Mouse (Mus musculus) neural tube, embryonic 10.5 days (tissue): Measurements from ENCODE around the gene Slc38a3.

Source experiments
- DNase-seq: peaks from one replicate; pipeline ENCODE4 v3.0.0-alpha.2; 2017; ENCODE audit warnings: low spot score; ENCODE audit errors: extremely low spot score

Slc38a3 gene

DNA sequence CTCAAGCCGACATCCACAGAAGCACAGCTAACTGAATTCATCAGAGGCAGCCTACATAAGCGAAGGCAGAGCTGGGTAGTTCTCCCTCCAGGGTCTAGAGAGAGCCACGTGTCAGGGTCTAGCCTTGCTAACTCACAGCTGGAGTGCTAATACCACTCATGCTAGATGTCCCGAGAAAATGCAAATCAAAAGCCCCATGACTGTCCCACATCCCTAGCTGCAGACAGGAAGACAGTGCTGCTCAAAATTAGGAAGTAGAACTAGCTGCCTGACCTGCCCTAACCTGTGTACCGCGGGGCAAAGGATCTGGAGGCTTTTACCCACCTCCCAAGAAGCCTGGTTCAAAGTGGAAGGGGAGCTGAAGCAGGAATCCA, 26.8 kb upstream of the Slc38a3 start:
- no peak for DNase-seq

DNA sequence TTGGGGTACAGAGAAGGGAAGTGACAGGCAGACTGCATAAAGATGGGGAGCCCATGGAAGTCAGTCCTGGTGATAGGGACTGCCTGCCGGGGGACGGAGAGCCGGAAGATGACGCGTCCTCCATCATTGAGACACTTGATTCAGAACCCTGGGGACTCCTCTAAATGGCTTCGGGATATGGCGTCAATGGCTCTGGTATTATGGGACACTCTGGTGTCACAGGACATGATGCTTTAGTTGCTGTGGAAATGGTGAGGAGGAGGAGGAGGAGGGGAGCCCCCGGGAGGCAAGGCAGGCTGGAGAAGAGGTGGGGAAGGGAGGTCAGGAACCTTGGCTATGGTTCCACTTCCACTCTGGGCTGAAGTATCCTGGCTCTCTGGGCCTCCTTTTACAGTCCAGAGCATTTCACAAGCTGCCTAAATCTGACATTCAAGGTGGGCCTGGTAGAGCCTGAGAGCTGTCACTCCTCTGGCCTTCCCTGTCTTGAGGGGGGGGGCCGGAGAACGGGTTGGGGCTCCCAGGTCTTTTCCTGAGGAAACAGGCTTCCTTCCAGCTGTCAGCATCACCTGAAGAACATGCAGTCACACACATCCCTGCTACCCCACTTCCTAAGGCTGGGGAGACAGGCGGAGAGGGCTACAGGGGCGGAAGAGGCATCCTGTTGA, 26.2 kb upstream of the Slc38a3 start:
- DNase-seq, result no peak

DNA sequence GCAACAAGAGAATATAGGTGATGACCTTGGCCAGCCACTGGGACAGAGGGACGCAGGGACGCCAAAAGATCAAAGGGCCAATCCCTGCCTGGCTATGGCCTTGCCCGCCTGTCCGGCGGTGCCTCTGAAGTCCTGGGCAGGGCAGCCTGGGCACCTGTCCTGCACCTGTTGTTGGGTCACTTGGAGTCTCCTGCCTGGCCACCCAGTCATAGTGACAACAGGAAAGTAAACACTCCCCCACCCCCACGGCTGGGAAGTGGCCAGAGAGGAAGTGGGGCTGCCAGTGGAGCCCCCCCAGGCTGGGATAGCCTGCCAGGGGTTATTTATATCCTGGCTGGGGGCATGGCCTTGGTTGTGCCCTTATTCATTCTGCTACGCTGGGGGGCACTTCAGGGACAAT, 25.3 kb upstream of the Slc38a3 start:
- DNase-seq, result no peak

DNA sequence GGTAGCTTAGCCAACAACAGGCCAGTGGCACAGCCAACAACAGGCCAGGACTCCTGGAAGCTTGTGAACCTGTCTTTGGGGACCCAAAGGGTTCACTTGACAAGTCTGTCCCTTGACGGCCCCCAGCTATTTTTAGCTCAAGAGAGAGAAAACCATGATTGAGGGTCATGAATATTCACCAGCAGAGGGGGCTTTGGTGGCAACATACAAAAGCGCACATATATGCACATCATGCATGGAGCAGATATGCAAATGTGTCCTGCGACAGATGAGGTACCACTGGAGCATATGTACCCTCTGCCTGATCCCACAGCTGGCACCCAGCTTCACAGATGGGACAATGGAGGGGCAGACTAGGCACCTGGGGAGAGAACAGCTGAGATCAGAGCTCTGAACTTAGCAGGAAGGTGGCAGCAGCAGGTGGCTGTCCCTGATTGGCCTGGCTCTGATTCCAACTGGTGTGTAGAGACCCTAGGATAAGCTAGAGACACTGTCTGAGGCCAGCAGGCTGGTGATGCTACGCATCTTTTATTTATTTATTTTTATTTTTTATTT, 24.2 kb upstream of the Slc38a3 start:
- DNase-seq, result no peak

DNA sequence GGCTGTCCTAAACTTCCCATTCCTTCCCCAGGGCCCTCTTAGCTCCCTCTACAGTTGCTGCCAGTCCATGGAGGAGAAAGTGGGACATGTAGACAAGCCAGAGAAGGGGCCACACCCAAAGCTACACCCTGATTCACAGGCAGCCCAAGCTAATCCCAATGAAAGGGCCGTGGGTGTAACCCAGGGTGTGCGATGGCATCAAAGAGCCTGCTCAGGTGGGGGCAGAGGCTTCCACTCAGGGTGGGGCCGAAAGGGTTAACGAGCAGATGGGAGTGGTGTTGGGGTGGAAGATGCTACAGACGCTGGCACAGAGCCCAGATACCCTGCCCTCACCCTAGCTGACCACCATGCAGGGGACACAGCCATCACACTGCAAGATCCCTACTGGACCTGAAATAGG, 23.5 kb upstream of the Slc38a3 start:
- no peak for DNase-seq

DNA sequence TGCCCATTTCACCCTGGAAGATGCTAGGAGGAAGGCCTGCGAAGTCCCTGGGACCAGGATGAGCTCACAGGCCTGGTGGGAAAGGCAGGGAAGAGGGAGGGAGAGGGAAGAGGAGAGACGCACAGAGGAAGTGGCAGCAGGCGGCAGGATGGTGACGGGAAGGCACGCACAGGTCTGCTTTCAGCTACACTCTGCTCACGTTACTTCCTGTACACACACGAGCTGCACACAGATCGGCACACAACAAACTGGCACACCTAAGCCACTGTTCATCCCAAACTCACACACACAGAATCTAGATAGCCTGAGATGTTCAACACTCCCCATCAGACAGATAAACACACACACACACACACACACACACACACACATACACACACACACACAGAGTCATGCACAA, 21.1 kb upstream of the Slc38a3 start:
- DNase-seq, result no peak

DNA sequence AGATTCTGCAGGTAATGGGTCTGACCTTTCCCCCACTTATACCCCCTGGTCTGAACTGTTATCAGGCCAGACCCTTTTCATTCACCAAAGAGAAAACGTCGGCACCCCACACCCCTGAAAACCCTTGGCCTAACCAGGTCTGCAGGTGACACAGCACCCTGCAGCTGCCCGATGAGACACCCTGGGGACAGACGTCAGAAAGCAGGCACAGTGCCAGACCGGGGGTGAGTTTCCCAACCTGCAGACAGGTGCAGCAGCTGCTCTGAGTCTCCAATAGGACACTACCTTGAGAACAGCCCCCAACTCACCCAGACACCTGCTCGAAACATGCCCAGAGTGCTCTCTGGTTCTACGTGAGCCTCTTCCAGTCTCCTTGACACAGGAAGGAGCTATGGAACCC, 19.6 kb upstream of the Slc38a3 start:
- DNase-seq, result no peak

DNA sequence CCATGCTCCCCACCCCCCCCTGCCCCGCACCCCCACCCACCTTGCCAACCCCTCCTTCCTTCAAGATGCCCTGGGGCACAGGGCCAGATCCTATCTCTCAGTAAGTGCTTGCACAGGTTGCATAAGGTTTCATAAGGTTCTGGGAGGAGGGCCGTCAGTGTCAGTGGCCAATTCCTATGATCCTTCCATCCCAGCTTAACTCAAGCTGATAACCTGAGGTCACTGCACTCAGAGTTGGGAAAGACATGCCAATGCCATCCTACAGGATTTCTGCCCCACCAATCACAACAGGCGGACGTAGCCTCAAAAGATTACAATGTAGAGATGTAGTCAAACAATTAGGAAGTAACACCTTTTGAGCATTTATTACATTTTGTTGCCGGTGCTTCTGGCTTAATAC, 19.1 kb upstream of the Slc38a3 start:
- DNase-seq, result no peak

DNA sequence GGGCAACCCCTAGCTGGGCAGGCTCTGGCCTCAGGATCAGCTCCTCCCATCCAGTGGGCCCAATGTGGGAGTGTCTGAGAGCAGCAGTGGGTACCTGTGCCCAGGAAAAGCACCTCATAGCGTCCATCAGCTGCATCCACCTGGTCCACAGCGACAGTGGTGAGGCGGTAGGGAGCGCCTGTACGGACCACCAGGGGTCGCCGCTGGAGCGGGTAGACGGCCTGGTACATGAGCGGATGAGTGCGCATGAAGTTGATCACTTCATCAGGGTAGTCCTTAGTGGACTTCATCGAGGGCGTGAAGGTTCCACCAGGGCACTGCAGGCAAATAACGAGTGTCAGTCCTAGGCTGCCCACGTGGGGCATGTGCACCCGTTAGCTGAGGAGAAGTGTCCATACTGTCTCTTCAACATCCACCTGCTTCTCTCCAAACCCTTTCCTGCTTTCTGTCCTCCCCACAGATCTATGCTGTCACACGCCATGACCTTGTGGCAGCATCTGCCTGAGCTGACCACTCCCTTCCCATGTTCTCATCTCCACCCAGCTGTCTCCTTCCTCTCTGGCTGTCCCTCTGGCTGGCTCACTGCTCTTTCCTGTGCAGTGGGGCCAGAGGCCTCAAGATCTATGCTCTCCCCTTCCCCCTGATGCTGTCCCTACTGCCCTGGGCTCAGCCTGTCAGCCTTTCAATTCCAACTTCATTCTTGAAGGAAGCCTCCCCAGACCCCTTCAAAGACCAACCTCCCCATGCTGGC, 16.1 kb upstream of the Slc38a3 start:
- DNase-seq, result peak; percentile 62

DNA sequence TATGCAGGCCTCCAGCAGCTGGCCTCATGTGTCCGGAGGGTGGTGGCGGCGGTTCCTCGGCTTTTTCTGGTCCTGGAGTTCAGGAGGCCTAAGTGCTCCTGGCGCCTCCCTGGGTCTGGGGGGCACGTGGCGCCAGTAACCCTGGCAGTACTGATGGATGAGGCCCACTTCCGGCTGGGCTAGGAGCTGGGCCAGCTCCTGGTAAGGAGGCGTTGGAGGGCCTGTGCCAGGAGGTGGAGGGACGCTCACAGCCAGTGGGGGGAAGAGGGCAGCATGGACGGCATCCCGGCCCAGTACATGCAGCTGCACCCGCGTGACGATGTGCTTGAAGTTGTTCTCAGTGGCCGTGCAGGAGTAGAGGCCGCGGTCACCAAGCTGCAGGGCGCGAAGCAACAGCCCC, 13.1 kb upstream of the Slc38a3 start:
- no peak for DNase-seq

DNA sequence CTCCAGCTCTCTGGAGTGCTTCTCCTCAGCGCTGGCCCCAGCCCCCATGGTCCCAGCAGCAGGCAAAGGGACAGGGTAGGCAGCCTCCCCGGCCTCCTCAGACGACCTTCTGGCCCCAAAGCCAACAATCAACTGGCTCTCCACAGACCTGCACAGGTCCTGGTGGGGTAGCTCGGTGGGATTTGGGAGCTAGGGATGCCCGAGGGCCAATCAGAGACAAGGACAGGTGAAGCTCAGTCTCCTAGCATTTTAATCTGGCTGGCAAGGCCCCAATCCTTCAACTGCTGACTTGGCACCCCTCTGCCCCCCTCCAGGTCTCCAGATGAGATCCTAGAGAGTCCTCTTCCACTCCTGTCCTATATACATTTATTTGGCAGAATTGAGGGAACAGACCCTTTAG, 10.2 kb upstream of the Slc38a3 start, which contains the start of gene Gnat1:
TSS of gene Gnat1 (minus strand) at position 212 of the 400 bp plus-strand sequence.
- no peak for DNase-seq

DNA sequence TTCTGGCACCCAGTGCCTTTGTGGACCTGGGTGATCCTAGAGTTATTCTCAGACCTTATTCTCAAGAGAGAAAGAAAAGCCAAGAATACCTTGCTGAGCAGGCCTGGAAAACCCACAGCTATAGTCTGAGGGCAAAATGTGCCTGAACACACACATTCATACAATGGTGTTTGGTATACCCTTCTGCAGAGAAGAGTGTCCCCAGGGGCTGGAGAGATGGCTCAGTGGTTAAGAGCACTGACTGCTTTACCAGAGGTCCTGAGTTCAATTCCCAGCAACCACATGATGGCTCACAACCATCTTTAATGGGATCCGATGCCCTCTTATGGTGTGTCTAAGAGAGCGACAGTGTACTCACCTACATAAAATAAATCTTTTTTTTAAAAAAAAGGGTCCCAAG, 9.5 kb upstream of the Slc38a3 start:
- DNase-seq, result no peak

DNA sequence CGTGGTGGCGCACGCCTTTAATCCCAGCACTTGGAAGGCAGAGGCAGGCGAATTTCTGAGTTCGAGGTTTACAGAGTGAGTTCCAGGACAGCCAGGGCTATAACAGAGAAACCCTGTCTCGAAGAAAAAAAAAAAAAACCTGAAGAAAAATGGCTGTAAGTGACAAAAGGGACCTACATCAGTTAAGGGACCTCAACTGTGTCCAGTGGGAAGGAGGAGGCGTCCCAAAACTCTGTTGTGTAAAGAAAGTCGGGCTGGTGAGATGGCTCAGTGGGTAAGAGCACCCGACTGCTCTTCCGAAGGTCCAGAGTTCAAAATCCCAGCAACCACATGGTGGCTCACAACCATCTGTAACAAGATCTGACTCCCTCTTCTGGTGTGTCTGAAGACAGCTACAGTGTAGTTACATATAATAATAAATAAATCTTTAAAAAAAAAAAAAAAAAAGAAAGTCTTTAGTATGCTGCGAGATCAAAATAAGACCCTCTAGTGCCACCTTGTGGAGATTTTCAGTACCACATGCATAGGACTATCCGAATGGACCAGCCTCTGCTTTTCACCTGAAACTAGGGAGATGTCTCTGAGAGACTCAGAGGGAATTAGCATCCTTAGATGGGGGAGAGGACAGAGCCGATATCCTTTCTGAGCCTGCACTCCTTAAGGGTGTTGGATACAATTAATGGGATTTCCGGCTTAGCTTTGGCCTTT, 8.6 kb upstream of the Slc38a3 start:
- peak; percentile 76 for DNase-seq

DNA sequence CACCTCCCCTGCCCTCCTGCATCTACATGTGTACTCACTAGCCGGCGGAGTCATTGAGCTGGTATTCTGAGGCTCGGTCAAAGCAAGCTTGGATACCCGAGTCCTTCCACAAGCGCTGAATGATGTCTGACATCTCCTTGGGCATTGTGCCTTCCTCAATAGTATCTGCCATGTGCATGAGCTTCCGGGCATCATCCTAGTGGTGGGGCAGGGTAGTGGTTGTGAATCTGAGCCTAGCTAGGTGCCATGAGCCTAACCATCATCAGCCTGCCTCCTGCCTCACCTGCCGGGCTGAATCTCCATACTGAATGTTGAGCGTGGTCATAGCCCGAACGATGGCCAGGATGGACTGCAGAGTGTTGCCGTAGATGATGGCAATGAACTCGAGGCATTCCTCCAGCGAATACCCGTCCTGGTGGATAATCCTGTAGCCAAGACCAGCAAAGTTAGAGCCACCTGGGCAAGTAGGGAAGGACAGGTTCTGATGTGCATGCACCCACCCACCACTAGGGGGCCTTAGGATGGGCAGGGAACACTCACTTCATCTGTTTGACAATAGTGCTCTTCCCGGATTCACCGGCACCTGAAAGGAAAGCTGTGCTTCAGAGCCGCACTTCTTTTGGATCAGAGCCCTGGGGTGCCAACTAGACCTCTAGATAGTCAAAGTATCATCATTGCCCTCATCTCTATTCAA, 7.9 kb upstream of the Slc38a3 start:
- peak; percentile 69 for DNase-seq

DNA sequence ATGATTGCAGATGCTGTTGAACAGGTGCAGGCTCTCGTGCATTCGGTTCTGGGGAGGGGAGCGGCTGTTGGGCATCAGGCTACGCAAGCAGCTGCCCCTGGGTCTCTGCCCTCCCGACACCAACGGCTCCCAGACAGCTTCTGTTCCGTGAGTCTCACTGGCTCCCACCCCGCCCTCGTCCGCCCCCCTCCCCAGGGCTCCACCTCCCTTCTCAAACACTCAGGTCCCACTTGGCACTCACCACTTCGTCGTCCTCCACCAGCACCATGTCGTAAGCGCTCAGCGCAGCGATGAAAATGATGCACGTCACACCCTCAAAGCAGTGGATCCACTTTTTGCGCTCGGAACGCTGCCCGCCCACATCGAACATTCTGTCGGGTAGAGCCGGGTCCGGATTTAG, 7.0 kb upstream of the Slc38a3 start:
- no peak for DNase-seq

DNA sequence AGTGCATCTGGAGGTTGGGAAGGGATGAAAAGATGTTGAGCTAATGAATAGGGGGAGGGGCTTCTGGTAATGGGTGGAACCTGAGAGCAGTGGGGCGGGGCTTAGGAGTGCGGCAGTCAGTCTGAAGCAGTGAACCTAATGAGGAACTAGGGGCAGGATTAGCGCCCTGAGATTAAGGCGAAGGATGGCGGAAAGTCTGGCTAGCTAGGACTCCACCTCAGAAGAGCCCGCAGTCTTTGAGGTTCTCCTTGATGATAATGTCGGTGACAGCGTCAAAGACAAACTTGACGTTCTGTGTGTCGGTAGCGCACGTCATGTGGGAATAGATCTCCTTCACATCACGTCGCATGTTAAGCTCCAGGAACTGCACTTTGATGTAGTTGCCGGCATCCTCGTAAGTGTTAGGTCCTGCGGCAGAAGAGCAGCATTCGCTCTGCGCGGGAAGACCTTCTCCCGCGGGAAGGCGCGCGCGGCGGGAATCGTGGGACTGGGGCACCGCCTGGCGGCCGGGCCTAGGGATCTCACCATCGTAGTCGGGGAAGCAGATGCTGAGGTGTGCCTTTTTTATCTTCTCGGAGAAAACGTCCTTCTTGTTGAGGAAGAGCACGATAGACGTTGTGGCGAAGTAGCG, 6.5 kb upstream of the Slc38a3 start:
- peak; percentile 82 for DNase-seq

DNA sequence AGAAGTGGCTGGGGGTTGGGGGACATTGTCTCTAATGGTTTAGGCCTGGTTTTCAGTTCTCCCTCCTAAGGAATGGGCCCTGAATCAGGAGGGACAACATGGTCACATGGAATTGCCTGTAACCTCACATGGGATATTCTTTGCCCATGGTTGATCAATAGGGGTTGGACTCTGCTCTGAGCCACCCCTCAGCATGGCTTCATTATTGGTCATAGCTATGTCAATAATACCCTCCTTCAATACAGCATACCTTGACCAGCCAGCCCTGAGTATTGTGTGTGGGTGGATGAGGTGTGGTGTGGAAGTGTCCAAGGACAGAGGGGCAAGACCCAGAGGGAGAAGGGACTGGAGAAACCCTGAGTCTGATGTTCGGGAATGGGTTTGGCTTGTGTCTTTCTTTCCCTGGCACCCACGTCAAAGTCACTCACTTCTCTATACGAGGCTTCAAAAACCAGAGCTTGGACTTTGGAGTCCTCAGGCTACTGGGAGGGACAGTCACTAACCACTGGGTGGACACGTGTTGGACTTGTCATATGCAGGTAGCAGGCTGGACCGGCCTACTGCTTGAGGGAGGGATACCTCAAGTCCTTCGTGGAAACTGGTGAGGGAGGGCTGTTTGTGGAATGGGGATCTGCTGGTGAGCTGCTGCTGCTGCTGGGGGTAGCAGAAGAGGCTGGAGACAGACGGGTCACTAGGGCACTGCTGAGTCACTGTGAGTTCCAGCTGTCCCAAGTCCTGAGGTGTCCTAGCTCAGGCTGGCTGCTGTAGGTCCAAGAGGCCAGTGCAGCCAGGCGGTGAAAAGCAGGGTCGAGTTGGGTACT, 5.5 kb upstream of the Slc38a3 start:
- no peak for DNase-seq

DNA sequence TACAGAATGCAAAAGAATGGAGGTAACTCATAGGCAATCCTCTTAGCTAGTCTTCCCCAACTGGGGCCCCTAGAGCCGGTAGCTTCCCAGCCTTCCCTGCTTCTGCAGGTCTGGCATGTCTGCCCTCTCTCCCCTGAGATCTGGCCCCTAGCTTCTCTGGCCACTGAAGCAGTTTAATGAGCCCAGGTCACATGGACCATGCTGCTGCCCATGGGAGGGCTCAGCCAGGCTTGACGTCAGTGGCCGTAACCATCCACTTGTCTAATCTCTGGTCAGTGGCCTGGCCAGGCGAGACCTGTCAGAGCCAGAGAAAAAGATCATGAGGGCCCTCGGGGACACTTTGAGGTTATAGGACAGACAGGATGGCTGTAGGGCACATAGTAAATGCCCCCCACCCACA, 929 bp upstream of the Slc38a3 start:
- no peak for DNase-seq

DNA sequence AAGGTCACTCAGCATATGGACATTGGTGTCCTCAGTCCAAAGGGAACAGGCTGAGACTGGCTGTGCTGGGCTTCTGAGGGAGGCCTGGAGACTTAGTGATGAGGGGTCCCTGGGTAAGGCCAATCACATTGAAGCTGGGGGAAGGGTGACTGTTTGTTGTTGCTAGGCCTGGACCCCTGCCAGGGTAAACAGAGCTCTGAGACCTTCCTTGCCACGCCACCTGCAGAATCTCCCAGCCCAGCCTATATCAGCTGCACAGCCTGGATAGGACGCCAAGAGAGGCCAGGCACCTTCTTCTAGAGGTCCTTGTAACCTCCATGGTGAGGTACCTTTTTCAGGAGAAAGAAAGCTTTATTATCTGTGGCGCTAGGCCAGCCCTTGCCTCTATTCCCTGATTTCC, 414 bp downstream of the Slc38a3 start:
- no peak for DNase-seq

DNA sequence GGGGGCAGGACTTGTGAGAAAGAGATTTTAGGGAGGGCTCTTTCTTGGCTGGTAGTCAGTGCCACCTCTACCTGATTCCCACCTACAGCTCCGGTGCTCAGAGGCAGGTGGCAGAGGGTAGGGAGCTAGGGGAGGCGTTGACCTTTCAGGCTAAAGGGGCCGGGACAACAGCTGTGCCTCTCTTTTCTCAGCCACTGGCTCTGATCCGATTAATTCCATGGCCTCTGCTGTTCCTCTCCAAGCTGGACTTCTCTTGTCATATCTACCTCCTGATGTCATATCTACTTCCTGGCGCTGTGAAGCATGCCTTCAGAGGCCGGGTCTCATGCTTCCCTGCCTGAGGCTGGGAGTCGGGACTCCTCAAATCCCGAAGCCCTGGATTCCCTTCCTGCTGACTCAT, 1.3 kb downstream of the Slc38a3 start:
- no peak for DNase-seq
